Mouse (Mus musculus) kidney, adult 2 months (tissue): ENCODE data around the gene Sdhaf3. TPM values are rescaled to one million over a fixed set of nuclear protein-coding genes. Genes with fewer than 3 reads are reported as not detected.

ENCODE experiments used
- DNase-seq: peaks from one replicate; pipeline ENCODE4 v3.0.0; 2021
- H3K27ac ChIP-seq: fragments of 200-500 bp; 2 replicates; pipeline ENCODE4 v1.5.1; 2012; ENCODE audit warnings: low read depth, low read length, control low read depth, inconsistent platforms; ENCODE audit not compliant: insufficient read depth
- H3K27me3 ChIP-seq: fragments of 200-500 bp; replicated peaks from 2 replicates; pipeline ENCODE4 v1.6.1; 2012; ENCODE audit warnings: mild to moderate bottlenecking, moderate library complexity, low read length, inconsistent platforms; ENCODE audit not compliant: control insufficient read depth, insufficient read depth
- H3K36me3 ChIP-seq: fragments of 200-500 bp; 2 replicates; pipeline ENCODE4 v1.6.1; 2012; ENCODE audit warnings: mild to moderate bottlenecking, moderate library complexity, low read length, inconsistent platforms; ENCODE audit not compliant: control insufficient read depth, insufficient read depth
- H3K4me1 ChIP-seq: fragments of 200-500 bp; 2 replicates; pipeline ENCODE4 v1.6.1; 2011; ENCODE audit warnings: low read length; ENCODE audit not compliant: control insufficient read depth, insufficient read depth
- H3K4me3 ChIP-seq: fragments of 200-500 bp; 2 replicates; pipeline ENCODE4 v1.5.1; 2011; ENCODE audit warnings: mild to moderate bottlenecking, low read depth, low read length, control low read depth; ENCODE audit not compliant: insufficient read depth
- CTCF ChIP-seq: fragments of 200-500 bp; conservative IDR thresholded peaks from 2 replicates; pipeline ENCODE4 v1.5.1; 2011; ENCODE audit warnings: low read depth, mild to moderate bottlenecking, control low read depth, low read length, moderate library complexity, mixed read lengths; ENCODE audit not compliant: insufficient read depth, insufficient read length
- POLR2A ChIP-seq: fragments of 200-500 bp; IDR thresholded peaks from one replicate; pipeline ENCODE4 v1.6.1; 2011; ENCODE audit warnings: low read depth, low read length, control low read depth
- WGBS: fragments of 180-500 bp; shearing (Covaris S2); methylation state at CpG from one replicate; pipeline ENCODE4 v1.1.7; 2018; 5-methylcytosine and 5-hydroxymethylcytosine counted together
- polyA plus RNA-seq: library from polyadenylated mRNA; depleted of rRNA; stranded (reverse); fragments of >200 nt; gene quantifications from 2 replicates; pipeline ENCODE4 v1.2.3, GENCODE M21; 2012; rRNA removed

The Sdhaf3 gene
- 0.67 and 1.2 TPM in 2 replicates for polyA plus RNA-seq

- peak; percentile 98 for DNase-seq
- peak within 1 kb of the TSS; percentile 24; the same call in 1 of the 2 replicates for H3K27ac ChIP-seq
- no peaks in the 10 kb centered on the region for H3K27me3 ChIP-seq
- WGBS: under 1% methylated on average over 52 of the region's 52 CpGs
- TF ChIP-seq CTCF (no peak), POLR2A (no peak)
- no peaks in the 10 kb centered on the region for H3K36me3 ChIP-seq
- H3K4me1 ChIP-seq: no peaks in the 10 kb centered on the region
- H3K4me3 ChIP-seq: peak within 1 kb of the TSS; percentile 74
Observed at GRCm38 (mm10) chr6:6955764-6956561, at the start of gene Sdhaf3. Gene Sdhaf3 (plus strand): TSS chr6:6956004.

GRCm38 (mm10) chr6:6909586-6909985, 46.2 kb upstream of the Sdhaf3 start:
- Histone ChIP-seq H3K36me3 (no peaks in the 10 kb centered on the region), H3K27ac (no peak overlapping the region), H3K4me1 (no peaks in the 10 kb centered on the region), H3K4me3 (no peak overlapping the region), H3K27me3 (no peaks in the 10 kb centered on the region)
- no peak for TF ChIP-seq POLR2A
- DNase-seq: peak; percentile 63
- 38% methylated on average over 8 of the region's 8 CpGs for WGBS

- DNase-seq: no peak
- no peak for TF ChIP-seq CTCF
- TF ChIP-seq POLR2A: no peak
- no peak overlapping the region for H3K27ac ChIP-seq
- H3K4me1 ChIP-seq: no peaks in the 10 kb centered on the region
- WGBS: 66% methylated on average over 1 of the region's 1 CpGs
- no peaks in the 10 kb centered on the region for H3K36me3 ChIP-seq
- no peaks in the 10 kb centered on the region for H3K27me3 ChIP-seq
- H3K4me3 ChIP-seq: no peak overlapping the region
Observed at GRCm38 (mm10) chr6:6914304-6914703, 41.5 kb upstream of the Sdhaf3 start.

DNA sequence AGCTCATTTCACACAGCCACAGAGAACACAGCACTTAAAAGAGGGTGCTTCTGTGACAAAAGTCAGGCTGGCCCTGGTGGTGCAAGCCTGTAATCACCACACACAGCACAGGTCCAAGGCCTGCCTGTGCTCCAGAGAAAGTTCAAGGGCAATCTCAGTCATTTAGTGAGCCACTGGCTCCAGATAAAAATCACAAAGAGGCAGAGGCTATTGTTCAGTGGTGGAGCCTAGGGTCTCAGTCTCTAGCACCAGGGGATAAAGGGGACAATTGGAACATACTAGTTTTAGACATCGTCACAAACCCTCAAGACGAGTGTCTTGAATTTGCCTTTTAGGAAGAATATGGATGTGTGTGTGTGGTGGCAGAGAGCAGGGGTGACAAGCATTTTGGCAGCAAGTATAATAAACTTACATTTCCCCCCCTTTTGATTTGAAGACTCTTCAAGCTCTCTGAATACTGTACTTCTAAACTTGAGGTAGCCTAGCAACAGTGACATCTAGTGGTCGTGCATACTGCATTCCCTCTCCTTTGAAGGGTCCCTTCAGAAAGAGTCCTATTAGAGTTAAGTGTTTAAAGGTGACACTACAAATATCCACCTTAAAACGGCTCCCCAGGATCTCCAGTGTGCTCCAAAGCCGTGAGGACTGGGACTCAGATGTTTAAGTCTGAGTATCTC, 40.8 kb upstream of the Sdhaf3 start:
- 40% methylated on average over 5 of the region's 5 CpGs for WGBS

DNA sequence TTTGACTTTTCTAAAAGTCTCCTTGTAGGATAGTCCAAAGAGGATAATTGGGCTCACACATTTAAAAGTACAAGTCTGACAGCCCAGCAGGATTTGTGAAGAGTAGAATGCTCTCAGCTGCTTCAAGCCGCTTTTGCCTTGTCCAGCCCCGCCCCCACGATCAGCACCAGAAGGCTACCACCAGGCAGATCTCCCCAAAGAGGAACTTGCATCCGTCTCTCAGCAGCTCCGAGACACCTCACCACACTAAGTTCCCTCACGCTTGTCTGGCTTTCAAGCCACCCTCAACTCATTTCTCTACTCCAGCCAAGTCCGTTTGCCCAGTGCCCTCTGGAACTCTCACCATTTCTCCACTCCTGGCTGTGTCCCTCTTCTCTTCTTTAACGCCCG, 40.3 kb upstream of the Sdhaf3 start:
- H3K27me3 ChIP-seq: no peaks in the 10 kb centered on the region
- H3K4me3 ChIP-seq: no peak overlapping the region
- TF ChIP-seq POLR2A (no peak), CTCF (no peak)
- H3K4me1 ChIP-seq: no peaks in the 10 kb centered on the region
- 55% methylated on average over 9 of the region's 9 CpGs for WGBS
- no peak for DNase-seq
- H3K36me3 ChIP-seq: no peaks in the 10 kb centered on the region
- H3K27ac ChIP-seq: no peak overlapping the region

More for the DNA sequence above, 40.8 kb upstream of the Sdhaf3 start:
- Histone ChIP-seq H3K4me1 (no peaks in the 10 kb centered on the region), H3K4me3 (no peak overlapping the region), H3K36me3 (no peaks in the 10 kb centered on the region), H3K27ac (no peak overlapping the region), H3K27me3 (no peaks in the 10 kb centered on the region)
- peak; percentile 46 for DNase-seq
- TF ChIP-seq POLR2A (no peak), CTCF (0 out of 2 replicates have a peak, but pooled peaks have one; percentile 20)

- Histone ChIP-seq H3K27me3 (no peaks in the 10 kb centered on the region), H3K4me1 (no peaks in the 10 kb centered on the region), H3K27ac (no peak overlapping the region), H3K4me3 (no peak overlapping the region), H3K36me3 (no peaks in the 10 kb centered on the region)
- DNase-seq: no peak
- 89% methylated on average over 4 of the region's 4 CpGs for WGBS
- TF ChIP-seq CTCF: no peak
- TF ChIP-seq POLR2A: no peak
Observed at GRCm38 (mm10) chr6:6917334-6917733, 38.5 kb upstream of the Sdhaf3 start.

DNA sequence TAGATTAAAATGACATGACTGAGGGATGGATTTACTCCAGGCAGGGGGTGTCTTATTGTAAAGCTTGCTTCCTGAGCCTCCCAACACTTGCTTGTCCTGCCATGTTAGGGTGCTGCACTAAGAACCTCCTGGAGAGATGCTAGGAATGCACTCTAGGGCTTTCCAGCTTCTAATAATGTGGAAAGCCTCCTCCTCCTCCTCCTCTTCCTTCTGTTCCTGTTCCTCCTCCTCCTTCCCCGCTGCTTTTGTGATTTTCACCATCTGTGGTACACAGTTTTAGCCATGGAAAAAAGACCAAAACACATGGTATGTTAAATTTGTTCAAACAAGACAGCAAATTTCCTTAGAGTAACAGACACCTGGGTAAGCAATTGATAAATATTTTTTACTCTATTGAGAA, 30.5 kb upstream of the Sdhaf3 start:
- no peaks in the 10 kb centered on the region for H3K36me3 ChIP-seq
- H3K27me3 ChIP-seq: no peaks in the 10 kb centered on the region
- no peaks in the 10 kb centered on the region for H3K4me1 ChIP-seq
- TF ChIP-seq CTCF: no peak
- TF ChIP-seq POLR2A: no peak
- H3K4me3 ChIP-seq: no peak overlapping the region
- WGBS: 50% methylated on average over 1 of the region's 1 CpGs
- DNase-seq: no peak
- no peak overlapping the region for H3K27ac ChIP-seq
